Mouse (Mus musculus) hindbrain, embryonic 12.5 days (tissue): Measurements from ENCODE around the gene Pitx2. TPM values are rescaled to one million over a fixed set of nuclear protein-coding genes. Genes with fewer than 3 reads are reported as not detected.

Experiments used
- ATAC-seq: fragments of 200-750 bp; cut with Nextera tagmentation; 2 replicates; pipeline ENCODE4 v1.8.0; 2017; ENCODE audit warnings: moderate TSS enrichment; ENCODE audit not compliant: low FRiP score
- H3K27ac ChIP-seq: fragments of 300-500 bp; sonication (generic); 2 replicates; pipeline ENCODE4 v1.5.1; 2016; ENCODE audit warnings: mild to moderate bottlenecking
- H3K27me3 ChIP-seq: fragments of 300-500 bp; sonication (generic); 2 replicates; pipeline ENCODE4 v1.6.1; 2016; ENCODE audit warnings: mild to moderate bottlenecking
- H3K36me3 ChIP-seq: fragments of 300-500 bp; sonication (generic); 2 replicates; pipeline ENCODE4 v1.6.1; 2016; ENCODE audit warnings: mild to moderate bottlenecking
- H3K4me1 ChIP-seq: fragments of 300-500 bp; sonication (generic); 2 replicates; pipeline ENCODE4 v1.6.1; 2016
- H3K4me2 ChIP-seq: fragments of 300-500 bp; sonication (generic); replicated peaks from 2 replicates; pipeline ENCODE4 v1.6.1; 2016; ENCODE audit warnings: mild to moderate bottlenecking
- H3K4me3 ChIP-seq: fragments of 300-500 bp; sonication (generic); 2 replicates; pipeline ENCODE4 v1.5.1; 2016; ENCODE audit warnings: mild to moderate bottlenecking
- H3K9ac ChIP-seq: fragments of 300-500 bp; sonication (generic); 2 replicates; pipeline ENCODE4 v1.6.1; 2016; ENCODE audit warnings: mild to moderate bottlenecking, moderate library complexity
- H3K9me3 ChIP-seq: fragments of 300-500 bp; sonication (generic); replicated peaks from 2 replicates; pipeline ENCODE4 v1.6.1; 2016; ENCODE audit warnings: mild to moderate bottlenecking
- WGBS: fragments of 180-500 bp; shearing (Covaris S2); methylation state at CpG from one replicate; pipeline ENCODE4 v1.1.7; 2016; 5-methylcytosine and 5-hydroxymethylcytosine counted together
- polyA plus RNA-seq: library from polyadenylated mRNA; unstranded; fragments of >200 nt; fragmentation: Nextera tagmentation; extraction: Ambion mirVana; gene quantifications from 2 replicates; pipeline ENCODE4 v1.2.1, GENCODE M21; 2016

Pitx2 gene
- polyA plus RNA-seq, 1 experiment from 2014 or later, result 6.5 TPM

DNA sequence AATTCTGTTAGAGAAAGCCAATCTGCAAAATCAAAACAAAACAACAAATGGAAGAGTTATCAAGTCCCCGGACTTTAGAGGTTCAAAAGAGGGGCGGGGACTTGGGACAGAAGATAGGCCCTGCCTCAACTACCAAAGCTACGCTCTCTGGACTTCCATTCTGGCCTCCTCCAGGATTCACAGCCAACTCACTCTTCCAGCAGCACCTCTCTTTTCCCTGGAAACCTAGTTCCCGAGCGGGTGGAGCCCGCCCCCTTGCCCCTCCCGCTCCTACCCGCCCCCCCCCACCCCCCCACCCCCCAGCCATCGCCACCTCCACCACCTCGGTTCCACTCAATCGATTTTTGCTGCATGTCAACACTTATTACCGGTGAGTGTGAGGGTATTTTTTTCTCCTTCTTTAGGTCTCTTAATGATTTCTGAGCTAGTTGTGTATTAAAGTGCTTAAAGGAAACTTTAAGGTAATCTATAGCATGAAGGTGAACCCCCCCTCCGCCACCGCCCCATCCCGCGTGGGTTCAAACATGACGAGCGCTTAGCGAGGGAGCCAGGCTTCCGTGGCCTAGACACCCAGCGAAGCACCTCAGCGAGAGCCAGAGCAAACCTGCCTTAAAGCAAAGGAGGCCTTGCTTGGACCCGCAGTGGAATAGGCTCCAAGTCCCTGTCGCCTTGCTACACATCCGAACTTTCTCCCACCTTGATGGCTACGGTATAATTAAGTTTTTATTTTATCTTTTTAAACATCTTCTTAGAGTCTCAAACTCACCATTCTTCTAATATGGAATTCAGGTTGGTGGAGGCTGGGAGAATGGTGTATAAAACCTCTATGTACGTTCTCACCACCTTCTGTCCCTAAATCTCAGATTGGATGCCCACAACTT is 21.9 kb downstream of the Pitx2 start:
- Histone ChIP-seq H3K27me3 (peaks cover 94% of the 10 kb centered on the region), H3K4me3 (no peak overlapping the region), H3K9ac (no peak overlapping the region), H3K36me3 (no peaks in the 10 kb centered on the region), H3K4me1 (no peaks in the 10 kb centered on the region), H3K9me3 (no peaks in the 10 kb centered on the region), H3K27ac (no peak overlapping the region), H3K4me2 (no peak overlapping the region)
- under 1% methylated on average over 26 of the region's 27 CpGs for WGBS
- no peak for ATAC-seq

DNA sequence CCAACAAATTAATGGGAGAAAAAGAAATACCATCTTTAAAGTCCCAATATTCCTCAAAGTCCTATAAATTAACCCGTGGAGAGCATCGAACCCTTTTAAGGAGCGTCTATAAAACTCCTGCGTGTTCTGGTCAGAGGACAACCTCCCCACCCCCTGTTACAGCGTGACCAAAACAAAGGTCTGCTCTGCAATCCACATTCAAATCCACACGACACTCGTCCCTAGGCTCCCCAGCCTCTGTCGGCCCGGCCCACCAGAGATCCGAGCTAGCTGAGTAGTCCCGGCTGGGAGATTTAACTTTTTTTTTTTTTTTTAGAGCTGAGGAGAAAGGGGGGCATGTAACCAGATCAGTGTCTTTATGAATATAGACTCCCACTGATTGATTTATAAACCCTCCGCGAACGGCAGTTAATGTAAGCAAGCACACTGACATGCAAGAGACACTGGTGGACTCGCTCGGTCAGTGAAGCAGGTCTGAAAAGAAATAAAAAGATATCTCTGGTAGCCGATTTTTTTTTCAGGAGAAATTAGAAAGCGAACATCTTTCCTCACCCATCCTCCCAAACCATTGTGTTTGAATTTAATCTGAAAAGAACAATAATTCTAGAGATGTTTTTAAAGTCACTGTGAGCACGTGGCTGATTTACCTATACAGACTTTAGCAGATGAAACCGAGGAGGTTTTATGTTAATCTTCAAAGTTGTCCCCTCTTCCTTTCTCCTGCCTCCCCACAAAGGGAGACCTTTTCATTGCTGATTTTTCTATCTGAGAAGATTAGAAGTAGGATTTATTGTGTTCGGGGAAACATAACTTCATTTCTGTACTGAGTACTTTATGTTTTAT is 23.0 kb downstream of the Pitx2 start:
- H3K4me3 ChIP-seq, result no peak overlapping the region

DNA sequence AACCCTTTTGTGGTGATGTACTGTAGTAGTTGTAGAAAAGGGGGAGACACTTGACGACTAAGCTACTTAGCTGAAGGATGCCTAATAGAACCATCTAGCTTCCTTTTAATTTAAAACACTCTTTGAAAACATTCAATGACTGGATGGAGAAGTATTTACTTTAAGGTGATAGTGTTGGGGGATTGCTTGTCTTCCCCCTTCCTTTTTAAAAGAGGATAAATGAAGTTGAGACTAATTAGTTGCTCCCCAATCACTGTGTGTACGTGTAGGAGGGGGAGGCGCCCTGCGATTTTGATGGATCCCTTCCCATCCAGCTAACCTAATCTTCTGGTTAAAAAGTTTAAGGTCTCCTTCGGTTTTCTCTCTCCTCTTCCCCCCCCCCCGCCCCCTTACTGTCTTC is 23.7 kb downstream of the Pitx2 start:
- Histone ChIP-seq H3K4me3 (no peak overlapping the region), H3K27ac (no peak overlapping the region), H3K4me2 (no peak overlapping the region), H3K4me1 (no peaks in the 10 kb centered on the region), H3K27me3 (peaks cover 95% of the 10 kb centered on the region), H3K36me3 (no peaks in the 10 kb centered on the region), H3K9me3 (no peaks in the 10 kb centered on the region), H3K9ac (no peak overlapping the region)
- ATAC-seq, result no peak
- WGBS, result 0% methylated on average over 5 of the region's 6 CpGs

More for the DNA sequence above, 23.0 kb downstream of the Pitx2 start:
- no peak overlapping the region for H3K4me2 ChIP-seq
- no peaks in the 10 kb centered on the region for H3K4me1 ChIP-seq
- no peak for ATAC-seq
- WGBS, result under 1% methylated on average over 21 of the region's 21 CpGs
- no peak overlapping the region for H3K27ac ChIP-seq
- H3K9ac ChIP-seq, result no peak overlapping the region
- H3K9me3 ChIP-seq, result no peaks in the 10 kb centered on the region
- H3K27me3 ChIP-seq, result peaks cover 95% of the 10 kb centered on the region
- no peaks in the 10 kb centered on the region for H3K36me3 ChIP-seq

DNA sequence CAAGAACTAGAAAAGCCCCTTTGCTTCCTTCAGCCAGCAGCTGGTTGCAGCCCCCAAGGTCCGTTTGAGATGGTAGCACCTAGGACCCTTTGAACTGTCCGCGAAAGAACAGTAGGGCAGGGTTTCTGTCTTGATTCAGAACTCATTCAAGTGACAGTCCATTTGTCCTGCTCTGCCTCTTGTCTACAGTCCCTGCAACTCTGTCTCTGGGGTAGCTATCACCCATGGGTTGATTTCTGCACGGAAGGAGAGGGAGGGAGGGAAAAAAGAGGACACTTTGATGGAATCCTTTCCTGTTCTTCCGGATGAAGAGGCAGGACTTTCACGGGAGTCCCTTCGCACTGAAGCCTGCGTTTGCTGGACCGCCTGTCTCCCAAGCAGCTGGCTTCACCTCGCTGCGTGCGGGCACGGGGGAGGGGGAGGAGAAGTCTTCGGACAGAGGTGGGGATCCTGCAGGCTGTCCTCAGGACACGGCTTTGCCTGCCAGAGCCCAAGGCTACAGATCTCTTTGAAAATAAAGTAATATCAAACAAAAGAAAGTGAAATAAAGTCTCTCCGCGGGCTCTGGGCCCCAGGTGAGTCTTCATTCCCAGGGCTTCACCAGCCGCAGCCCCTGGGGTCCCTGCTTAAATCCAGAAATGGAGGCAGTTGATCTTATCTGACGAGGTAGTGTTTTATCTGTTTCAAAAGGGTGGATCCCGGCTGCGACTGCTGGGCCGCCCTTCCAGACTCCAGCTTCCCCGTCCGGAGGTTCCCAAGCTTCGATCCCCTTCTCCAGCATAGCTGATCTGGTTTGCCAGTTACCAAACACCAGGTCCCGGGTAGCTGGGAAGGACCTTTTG is 24.5 kb downstream of the Pitx2 start:
- Histone ChIP-seq H3K4me3 (no peak overlapping the region; the same call in 1 of the 2 replicates), H3K9me3 (no peaks in the 10 kb centered on the region), H3K4me2 (no peak overlapping the region), H3K4me1 (no peaks in the 10 kb centered on the region), H3K9ac (no peak overlapping the region), H3K27ac (no peak overlapping the region), H3K36me3 (no peaks in the 10 kb centered on the region), H3K27me3 (peaks cover 95% of the 10 kb centered on the region)
- no peak for ATAC-seq
- under 1% methylated on average over 26 of the region's 26 CpGs for WGBS

DNA sequence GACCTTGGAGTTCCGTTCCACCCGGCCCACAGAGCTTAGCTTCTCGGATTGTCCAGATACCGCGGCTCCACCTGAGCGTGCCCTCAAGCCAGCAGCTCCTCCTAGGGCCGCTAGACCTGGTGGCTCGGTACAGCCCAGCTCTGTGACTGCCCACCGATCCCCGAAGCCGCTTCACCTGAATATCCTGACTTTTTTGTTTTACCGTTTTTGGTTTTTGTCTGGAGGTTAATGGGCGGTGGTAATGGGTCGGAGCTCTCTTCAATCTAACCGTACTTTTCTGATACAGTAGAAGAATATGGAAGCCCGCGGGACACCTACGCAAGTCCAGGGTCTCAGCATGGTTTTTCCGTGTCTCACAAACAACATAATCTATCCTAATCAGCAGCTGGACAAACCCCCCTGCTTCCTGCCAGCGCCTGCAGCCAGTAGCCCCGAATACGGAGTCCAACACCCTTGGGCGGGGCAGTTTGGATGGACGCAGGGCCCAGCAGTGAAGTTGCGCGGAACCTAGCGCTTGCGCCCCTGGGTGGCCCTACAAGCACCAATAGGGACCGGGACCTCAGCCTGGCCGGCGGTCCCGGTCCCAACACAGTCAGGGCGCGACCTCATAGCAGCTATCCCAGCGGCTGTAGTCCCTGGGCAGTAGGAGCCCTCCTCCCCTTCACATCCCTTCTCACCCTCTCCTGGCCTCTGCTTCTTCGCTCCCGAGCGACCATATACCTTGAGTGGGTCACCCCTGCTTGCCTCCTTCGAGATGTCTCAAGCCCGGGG is 25.3 kb downstream of the Pitx2 start:
- no peaks in the 10 kb centered on the region for H3K36me3 ChIP-seq
- peaks cover 91% of the 10 kb centered on the region for H3K27me3 ChIP-seq
- no peak overlapping the region for H3K9ac ChIP-seq
- H3K4me2 ChIP-seq, result no peak overlapping the region
- H3K9me3 ChIP-seq, result no peaks in the 10 kb centered on the region
- WGBS, result under 1% methylated on average over 40 of the region's 40 CpGs
- H3K27ac ChIP-seq, result no peak overlapping the region
- no peaks in the 10 kb centered on the region for H3K4me1 ChIP-seq
- ATAC-seq, result no peak
- no peak overlapping the region; the same call in 1 of the 2 replicates for H3K4me3 ChIP-seq

DNA sequence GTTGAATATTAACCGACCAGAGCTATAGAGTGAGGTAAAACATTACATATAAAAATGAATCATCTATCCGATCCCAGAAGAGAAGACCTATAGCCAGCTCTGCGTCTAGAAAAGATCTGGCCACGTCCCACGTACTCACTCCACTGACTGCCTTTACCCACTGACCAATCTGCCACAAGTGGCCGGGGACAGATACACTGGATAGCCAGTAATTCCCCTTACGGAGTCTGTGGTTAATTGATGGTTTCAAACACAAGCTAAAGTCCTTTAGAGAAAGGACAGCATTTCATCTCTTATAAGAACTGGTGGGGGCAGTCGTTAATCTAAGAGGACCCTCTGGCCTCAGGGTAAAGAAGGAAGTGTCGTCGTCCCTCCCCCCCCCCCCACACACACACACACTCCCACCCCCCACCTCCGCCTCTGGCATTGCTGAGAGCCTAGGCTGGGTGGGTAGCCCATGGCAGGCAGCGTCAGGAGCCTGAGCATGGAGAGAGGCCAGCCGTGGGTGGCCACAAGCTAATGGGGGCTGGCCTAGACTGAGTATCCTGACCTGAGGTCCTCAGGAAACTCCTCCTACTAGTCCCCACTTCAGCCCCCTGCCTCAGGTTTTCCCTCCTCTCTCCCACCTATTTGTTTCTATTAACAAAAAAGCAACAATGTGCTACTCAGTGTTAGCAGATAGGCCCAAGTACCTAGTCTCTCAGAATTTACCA is 26.1 kb downstream of the Pitx2 start:
- H3K27ac ChIP-seq, result no peak overlapping the region
- no peak overlapping the region for H3K9ac ChIP-seq
- H3K27me3 ChIP-seq, result peaks cover 83% of the 10 kb centered on the region
- 5% methylated on average over 12 of the region's 13 CpGs for WGBS
- ATAC-seq, result no peak
- H3K36me3 ChIP-seq, result no peaks in the 10 kb centered on the region
- no peaks in the 10 kb centered on the region for H3K9me3 ChIP-seq
- H3K4me3 ChIP-seq, result no peak overlapping the region
- no peak overlapping the region for H3K4me2 ChIP-seq
- H3K4me1 ChIP-seq, result no peaks in the 10 kb centered on the region

DNA sequence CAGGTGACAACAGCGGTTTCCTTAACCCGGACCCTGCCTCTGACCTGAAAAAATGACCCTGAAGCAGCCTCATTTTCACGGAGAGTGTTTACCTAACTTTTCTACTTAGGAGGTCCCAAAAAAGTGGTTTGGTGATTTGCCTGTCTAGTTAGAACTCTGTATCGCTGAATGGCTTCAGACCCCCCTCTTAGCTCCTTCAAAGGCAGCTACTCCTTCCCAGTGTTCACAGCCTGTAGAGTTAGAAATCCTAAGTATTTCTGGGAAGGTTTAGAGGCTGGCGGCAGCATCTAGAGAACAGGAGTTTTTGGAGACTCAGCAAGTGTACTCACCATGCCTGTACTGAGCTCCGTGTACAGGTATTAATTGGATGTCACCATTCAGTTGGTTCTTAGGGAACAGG is 27.0 kb downstream of the Pitx2 start:
- Histone ChIP-seq H3K4me1 (no peaks in the 10 kb centered on the region), H3K4me3 (no peak overlapping the region), H3K36me3 (no peaks in the 10 kb centered on the region), H3K9me3 (no peaks in the 10 kb centered on the region), H3K4me2 (no peak overlapping the region), H3K27me3 (peaks cover 74% of the 10 kb centered on the region), H3K9ac (no peak overlapping the region), H3K27ac (no peak overlapping the region)
- ATAC-seq, result no peak
- 1% methylated on average over 6 of the region's 6 CpGs for WGBS

DNA sequence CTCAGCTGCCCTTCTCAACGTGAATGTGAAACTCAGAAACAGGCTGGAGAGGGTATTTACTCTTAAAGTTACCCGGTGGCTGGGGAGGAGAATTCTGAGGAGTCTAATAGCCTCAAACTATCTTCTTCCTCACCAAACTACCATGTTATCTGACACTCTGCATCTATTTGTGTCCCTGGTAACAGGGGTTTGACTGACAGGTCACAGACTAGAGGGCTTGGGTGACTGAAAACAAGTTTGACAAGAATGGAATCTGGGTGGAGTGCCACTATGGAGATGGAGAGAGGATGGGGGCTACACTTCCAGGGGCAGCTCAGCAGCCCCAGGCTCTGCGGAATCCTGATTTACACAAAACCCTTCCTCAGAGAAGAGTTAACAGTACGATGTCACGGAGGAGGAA is 27.7 kb downstream of the Pitx2 start:
- Histone ChIP-seq H3K27ac (no peak overlapping the region), H3K36me3 (no peaks in the 10 kb centered on the region), H3K27me3 (peaks cover 67% of the 10 kb centered on the region), H3K4me3 (no peak overlapping the region), H3K4me2 (no peak overlapping the region), H3K9ac (no peak overlapping the region), H3K9me3 (no peaks in the 10 kb centered on the region), H3K4me1 (no peaks in the 10 kb centered on the region)
- WGBS, result 6% methylated on average over 5 of the region's 5 CpGs
- no peak for ATAC-seq

DNA sequence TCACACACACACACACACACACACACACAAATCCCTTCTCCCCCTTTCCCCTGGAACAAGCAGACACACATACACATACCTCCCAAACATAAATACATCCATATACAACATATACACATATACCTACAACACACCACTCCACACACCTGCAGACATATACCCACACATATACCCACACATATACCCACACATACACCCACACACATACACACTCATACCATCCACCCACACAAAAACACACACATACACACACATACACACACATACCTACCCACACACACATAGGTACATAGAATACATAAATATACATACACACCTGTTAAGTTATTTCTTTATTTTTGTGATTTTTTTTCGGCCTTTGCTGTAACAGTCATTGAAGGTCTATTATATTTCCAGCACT is 38.3 kb downstream of the Pitx2 start:
- Histone ChIP-seq H3K4me3 (no peak overlapping the region), H3K27me3 (no peaks in the 10 kb centered on the region), H3K4me1 (0 out of 2 replicates have a peak, but pooled peaks cover 3% of the 10 kb centered on the region), H3K36me3 (no peaks in the 10 kb centered on the region), H3K4me2 (no peak overlapping the region), H3K27ac (no peak overlapping the region), H3K9ac (no peak overlapping the region), H3K9me3 (no peaks in the 10 kb centered on the region)
- ATAC-seq, result no peak
- 85% methylated on average over 1 of the region's 1 CpGs for WGBS

DNA sequence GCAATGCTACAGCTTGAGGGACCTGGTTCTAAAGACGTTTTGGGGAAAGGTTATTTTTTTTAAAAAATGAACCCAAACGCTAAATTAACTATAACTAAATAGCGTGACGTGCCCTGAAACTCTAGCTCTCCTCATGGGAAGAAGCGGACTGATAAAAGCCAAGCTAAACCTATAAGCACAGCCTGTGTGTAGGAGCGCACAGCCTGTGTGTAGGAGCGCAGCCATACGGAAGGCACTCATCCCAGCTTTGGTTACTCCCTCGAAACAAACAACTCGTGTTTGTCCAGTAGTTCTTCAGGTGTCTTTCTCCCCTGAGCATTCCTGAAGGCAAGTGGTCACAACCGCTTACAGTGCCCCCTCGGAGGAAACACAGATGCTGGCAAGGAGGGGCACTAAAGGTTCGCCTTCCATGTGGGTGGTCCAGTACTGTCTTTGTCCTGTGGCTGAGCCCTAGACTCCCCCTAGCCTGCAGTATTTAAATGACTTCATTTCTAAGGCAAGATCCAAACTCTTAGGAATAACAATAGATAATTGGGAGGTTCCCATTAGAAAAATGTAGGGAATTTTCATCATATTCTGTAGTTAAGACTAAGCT is 39.1 kb downstream of the Pitx2 start:
- WGBS, result 30% methylated on average over 13 of the region's 13 CpGs
- Histone ChIP-seq H3K9ac (no peak overlapping the region), H3K4me3 (no peak overlapping the region), H3K36me3 (no peaks in the 10 kb centered on the region), H3K27ac (no peak overlapping the region), H3K4me1 (0 out of 2 replicates have a peak, but pooled peaks cover 3% of the 10 kb centered on the region), H3K9me3 (no peaks in the 10 kb centered on the region), H3K4me2 (0 out of 2 replicates have a peak overlapping the region, but pooled peaks have one; percentile 15), H3K27me3 (no peaks in the 10 kb centered on the region)
- ATAC-seq, result no peak

DNA sequence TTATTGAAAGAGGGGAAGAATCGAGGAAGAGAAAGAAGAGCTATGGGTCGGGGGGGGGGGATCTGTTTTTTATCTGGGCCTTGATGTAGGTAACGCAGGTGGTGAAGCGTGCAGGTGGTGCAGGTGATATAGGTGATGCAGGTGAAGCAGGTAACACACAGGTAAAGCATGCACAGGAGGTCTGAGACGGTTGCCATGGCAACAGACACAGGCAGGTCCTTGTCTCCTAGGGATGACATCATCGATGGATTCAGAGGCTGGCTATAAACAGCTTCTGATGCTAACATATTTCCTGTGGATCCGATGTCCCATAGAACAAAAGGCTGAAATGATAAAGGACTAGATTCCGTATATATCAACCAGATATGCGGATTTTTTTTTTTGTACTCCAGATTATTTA is 51.3 kb downstream of the Pitx2 start:
- ATAC-seq, result no peak
- Histone ChIP-seq H3K27ac (no peak overlapping the region), H3K4me3 (no peak overlapping the region), H3K9ac (no peak overlapping the region), H3K9me3 (no peaks in the 10 kb centered on the region), H3K36me3 (no peaks in the 10 kb centered on the region), H3K4me2 (no peak overlapping the region), H3K4me1 (no peaks in the 10 kb centered on the region), H3K27me3 (no peaks in the 10 kb centered on the region)
- WGBS, result 89% methylated on average over 9 of the region's 9 CpGs
